Comparison of ENCODE assay signal across 15 mouse cellular contexts in genomic region chr9:64044343-64044742, GRCm38 (mm10). TPM values are rescaled to one million over a fixed set of nuclear protein-coding genes. Genes with fewer than 3 reads are reported as not detected.
DNase-seq lines count a peak whose midpoint lies in the region; ATAC-seq and TF ChIP-seq lines count a peak whose summit lies in the region.
"Had no signal": no experiment of that assay in that cellular context is flagged by ENCODE, and none has a peak within 500 bp of the region (broad histone marks: within the 10 kb centered on the region; RNA-seq: fewer than 3 reads in every experiment).

No protein-coding gene starts in this region.

- no peak overlapping the region for H3K9ac ChIP-seq in limb, embryonic 12.5 days (replicated peaks)
- no peak overlapping the region for H3K9ac ChIP-seq in stomach, postnatal 0 days (ENCODE audit: low read length)
- H3K9ac ChIP-seq: embryonic facial prominence, embryonic 12.5 days; forebrain, embryonic 15.5 days; hindbrain, embryonic 15.5 days; midbrain, embryonic 15.5 days had no signal

- peaks cover 7% of the 10 kb centered on the region for H3K4me1 ChIP-seq in kidney, adult 2 months (ENCODE audit: control insufficient read depth, insufficient read depth, low read length)
- peaks cover 22% of the 10 kb centered on the region for H3K4me1 ChIP-seq in limb, embryonic 12.5 days (replicated peaks)
- H3K4me1 ChIP-seq in stomach, postnatal 0 days (replicated peaks; ENCODE audit: control insufficient read depth, insufficient read depth): peaks cover 6% of the 10 kb centered on the region; the same call in 1 of the 2 replicates

- peak overlapping the region; percentile 44; the same call in 1 of the 2 replicates for H3K27ac ChIP-seq in kidney, adult 2 months (ENCODE audit: insufficient read depth, low read depth, low read length)
- H3K27ac ChIP-seq in limb, embryonic 12.5 days: 0 out of 2 replicates have a peak overlapping the region, but pooled peaks have one; percentile 54
- peak overlapping the region; percentile 41; the same call in 1 of the 2 replicates for H3K27ac ChIP-seq in stomach, postnatal 0 days (replicated peaks)
- H3K27ac ChIP-seq: forebrain, embryonic 15.5 days; hindbrain, embryonic 15.5 days; midbrain, embryonic 15.5 days had no signal

- no peaks in the 10 kb centered on the region for H3K36me3 ChIP-seq in kidney, adult 2 months (ENCODE audit: control insufficient read depth, insufficient read depth, low read length)
- H3K36me3 ChIP-seq in limb, embryonic 12.5 days: no peaks in the 10 kb centered on the region
- H3K36me3 ChIP-seq in stomach, postnatal 0 days (ENCODE audit: control insufficient read depth, insufficient read depth, low read length): no peaks in the 10 kb centered on the region
- H3K36me3 ChIP-seq: embryonic facial prominence, embryonic 12.5 days; forebrain, embryonic 15.5 days; hindbrain, embryonic 15.5 days; midbrain, embryonic 15.5 days had no signal

- H3K4me3 ChIP-seq in kidney, adult 2 months (ENCODE audit: insufficient read depth, low read depth, low read length): no peak overlapping the region
- no peak overlapping the region for H3K4me3 ChIP-seq in limb, embryonic 12.5 days (replicated peaks)
- H3K4me3 ChIP-seq in stomach, postnatal 0 days (ENCODE audit: low read depth, low read length): no peak overlapping the region
- H3K4me3 ChIP-seq: embryonic facial prominence, embryonic 12.5 days; forebrain, embryonic 15.5 days; hindbrain, embryonic 15.5 days; midbrain, embryonic 15.5 days had no signal

- no peak for TF ChIP-seq EP300 in stomach, postnatal 0 days (optimal IDR thresholded peaks at IDR 0.05)

- DNase-seq in kidney, adult 2 months: no peak
- no peak for DNase-seq in kidney, adult 8-10 months
- peak; percentile 48 to 57 for DNase-seq in spleen, postnatal 10 days (ENCODE audit: low spot score in 2 of 2)
- no peak for DNase-seq in spleen, postnatal 36 days (ENCODE audit: low spot score in 2 of 2)
- no peak for DNase-seq in stomach, postnatal 0 days (ENCODE audit: low spot score)
- DNase-seq in thymus, postnatal 14 days: no peak
- no peak for DNase-seq in embryo, embryonic 10 days (ENCODE audit: low spot score)
- DNase-seq: cerebellum, adult 9-11 months; right cerebral cortex, adult 18-20 months; thymus, postnatal 25 days had no signal

- no peak overlapping the region for H3K4me2 ChIP-seq in limb, embryonic 12.5 days
- H3K4me2 ChIP-seq in stomach, postnatal 0 days (replicated peaks; ENCODE audit: low read depth): no peak overlapping the region
- H3K4me2 ChIP-seq: embryonic facial prominence, embryonic 12.5 days; forebrain, embryonic 15.5 days; hindbrain, embryonic 15.5 days; midbrain, embryonic 15.5 days had no signal

- H3K27me3 ChIP-seq in kidney, adult 2 months (replicated peaks; ENCODE audit: control insufficient read depth, insufficient read depth, low read length): no peaks in the 10 kb centered on the region
- H3K27me3 ChIP-seq in limb, embryonic 12.5 days: no peaks in the 10 kb centered on the region
- no peaks in the 10 kb centered on the region for H3K27me3 ChIP-seq in stomach, postnatal 0 days (ENCODE audit: control insufficient read depth, insufficient read depth, low read length)
- H3K27me3 ChIP-seq: embryonic facial prominence, embryonic 12.5 days; hindbrain, embryonic 15.5 days; midbrain, embryonic 15.5 days had no signal

- TF ChIP-seq POLR2A in kidney, adult 2 months (IDR thresholded peaks at IDR 0.05; ENCODE audit: low read depth, low read length): no peak

- no peak for ATAC-seq in limb, embryonic 12.5 days (ENCODE audit: insufficient number of reproducible peaks, insufficient read depth, low FRiP score, low TSS enrichment, low read depth)
- ATAC-seq in stomach, postnatal 0 days (ENCODE audit: low FRiP score, low TSS enrichment): no peak
- ATAC-seq: forebrain, embryonic 15.5 days; midbrain, embryonic 15.5 days had no signal

- 81% methylated on average over 8 of the region's 8 CpGs for WGBS in kidney, adult 2 months
- 68% methylated on average over 8 of the region's 8 CpGs for WGBS in limb, embryonic 12.5 days
- 73% methylated on average over 8 of the region's 8 CpGs for WGBS in stomach, postnatal 0 days

- no peak for TF ChIP-seq CTCF in kidney, adult 2 months (conservative IDR thresholded peaks at IDR 0.05; ENCODE audit: insufficient read depth, insufficient read length, low read depth, low read length)
- no peak for TF ChIP-seq CTCF in stomach, postnatal 0 days (IDR thresholded peaks at IDR 0.05; ENCODE audit: low read depth)

- H3K9me3 ChIP-seq in limb, embryonic 12.5 days: no peaks in the 10 kb centered on the region
- H3K9me3 ChIP-seq in stomach, postnatal 0 days (ENCODE audit: control insufficient read depth, low read length): no peaks in the 10 kb centered on the region
- H3K9me3 ChIP-seq: embryonic facial prominence, embryonic 12.5 days; forebrain, embryonic 15.5 days; hindbrain, embryonic 15.5 days; midbrain, embryonic 15.5 days had no signal

RNA-seq across cellular contexts. Expression of gene Smad6, which starts 22.5 kb away (rescaled TPM):
- 15.9 and 22.8 TPM in 2 replicates for polyA plus RNA-seq in kidney, adult 2 months (2012; rRNA removed)
- polyA plus RNA-seq in limb, embryonic 12.5 days (2016; fragmentation: Nextera tagmentation; extraction: Ambion mirVana): 23.5 and 23.9 TPM in 2 replicates
- 6.0 and 7.3 TPM in 2 replicates for polyA plus RNA-seq in stomach, postnatal 0 days (2015; fragmentation: Nextera tagmentation; extraction: Ambion mirVana)

Comparison
In these comparisons a context has a peak if more than half of its experiments do, and no peak if none do; other contexts are left out.
1. DNase-seq: peak in spleen, postnatal 10 days (2 of 2); none in kidney, adult 2 months (single experiment), kidney, adult 8-10 months (0 of 2), spleen, postnatal 36 days (0 of 2), stomach, postnatal 0 days (single experiment), thymus, postnatal 14 days (single experiment) and embryo, embryonic 10 days (single experiment).
2. Peak in every context shown above with its lines, with median percentiles within 50 percentile points of each other: H3K27ac ChIP-seq.